Mouse (Mus musculus) testis, postnatal 10 days (tissue): ENCODE measurements around the gene 1110032A03Rik.

Source experiments
- DNase-seq: peaks from one replicate; pipeline ENCODE4 v3.0.0; 2021; ENCODE audit warnings: low spot score

Gene 1110032A03Rik

DNA sequence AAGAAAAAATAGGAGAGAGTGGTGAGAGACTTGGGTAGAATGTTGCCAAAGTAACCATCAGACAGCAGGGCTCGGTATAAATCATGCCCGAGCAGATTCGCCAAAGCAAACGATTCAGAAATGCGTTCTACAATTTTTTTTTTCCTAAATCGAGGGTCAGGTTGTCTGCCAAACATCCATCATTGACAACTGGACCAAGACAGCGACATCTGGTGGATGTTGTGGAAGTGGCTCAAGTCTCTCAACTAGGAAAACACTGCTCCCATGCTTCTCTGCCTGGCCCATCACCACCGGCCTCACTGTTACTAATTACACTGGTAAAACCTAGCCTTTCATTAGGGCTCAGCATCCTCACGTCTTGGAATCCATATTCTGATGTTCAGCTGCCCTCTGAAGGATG, 40.3 kb downstream of the 1110032A03Rik start:
- DNase-seq = peak; percentile 64

GRCm38 (mm10) chr9:50732560-50732959, 42.8 kb downstream of the 1110032A03Rik start:
- DNase-seq = no peak

DNA sequence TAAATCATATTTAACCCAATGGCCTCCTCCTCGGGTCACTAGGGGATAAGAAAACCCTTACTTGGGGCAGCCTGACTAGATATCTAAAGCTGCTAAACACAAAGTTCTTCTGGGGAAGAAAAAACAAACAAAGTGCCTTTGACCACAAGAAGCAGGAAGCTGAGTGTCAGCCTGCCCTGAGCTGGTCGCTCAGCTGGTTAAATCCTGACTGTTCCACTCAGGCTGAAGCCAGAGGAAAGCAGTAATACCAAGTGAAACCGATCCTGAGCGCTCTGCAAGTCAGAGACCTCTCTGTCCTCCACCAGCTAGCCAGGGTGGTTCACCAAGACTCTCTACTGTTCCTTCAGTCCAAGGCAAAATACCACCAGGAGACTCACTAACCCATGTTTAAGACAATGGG, 45.7 kb downstream of the 1110032A03Rik start:
- DNase-seq = no peak

- peak; percentile 83 for DNase-seq
These were observed 47.2 kb downstream of the 1110032A03Rik start for GRCm38 (mm10) chr9:50727925-50728651.

- no peak for DNase-seq
These were observed 48.0 kb downstream of the 1110032A03Rik start for GRCm38 (mm10) chr9:50727171-50727924.

DNA sequence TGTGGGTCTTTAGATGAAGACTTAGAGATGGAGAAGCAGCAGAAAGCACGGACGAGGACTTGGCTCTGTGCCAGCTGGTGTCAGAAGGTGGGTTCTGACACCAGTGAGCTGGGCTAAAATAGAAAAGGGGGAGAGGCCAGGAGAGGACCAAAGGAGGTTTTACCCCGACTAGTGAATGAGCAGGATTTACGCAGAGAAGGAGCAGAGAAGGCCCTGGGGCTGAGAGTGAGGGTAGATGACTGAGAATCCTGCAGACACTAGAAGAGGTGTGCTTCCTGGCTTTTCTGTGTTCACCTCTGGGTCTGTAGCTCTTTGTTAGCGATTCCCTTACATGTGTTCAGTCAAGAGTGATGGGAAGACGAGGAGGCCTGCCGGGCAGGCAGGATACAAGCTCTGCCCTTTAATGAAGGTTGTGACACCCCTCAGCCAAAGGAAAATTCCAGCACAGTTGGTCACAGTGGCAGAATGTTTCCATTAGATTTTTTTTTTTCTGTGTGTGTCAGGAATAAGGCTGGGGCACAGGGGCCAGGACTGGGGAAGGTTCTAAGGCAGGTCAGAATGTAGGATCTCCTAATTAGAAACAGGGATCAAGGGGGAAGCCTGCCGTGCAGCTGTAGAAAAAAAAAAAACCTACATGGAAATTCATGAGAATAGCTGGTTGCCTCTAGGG, 49.3 kb downstream of the 1110032A03Rik start:
- no peak for DNase-seq

- no peak for DNase-seq
These were observed 50.5 kb downstream of the 1110032A03Rik start for GRCm38 (mm10) chr9:50724661-50725330.

DNA sequence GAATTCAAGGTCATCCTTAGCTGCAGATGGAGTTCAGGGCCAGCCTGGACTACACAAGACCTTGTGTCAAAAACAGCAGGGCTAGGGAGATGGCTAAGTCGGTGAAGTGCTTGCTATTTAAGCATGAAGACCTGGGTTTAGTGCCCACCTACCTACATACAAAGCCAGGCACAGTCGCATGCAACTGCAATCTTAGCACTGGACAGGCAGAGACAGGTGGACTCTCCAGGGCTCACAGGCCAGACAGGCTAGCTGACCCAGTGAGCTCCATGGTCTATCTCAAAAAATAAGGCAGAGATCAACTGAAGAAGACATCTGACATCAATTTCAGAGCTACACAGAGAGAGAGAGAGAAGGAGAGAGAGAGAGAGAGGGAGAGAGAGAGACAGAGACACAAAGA, 51.2 kb downstream of the 1110032A03Rik start:
- no peak for DNase-seq

DNA sequence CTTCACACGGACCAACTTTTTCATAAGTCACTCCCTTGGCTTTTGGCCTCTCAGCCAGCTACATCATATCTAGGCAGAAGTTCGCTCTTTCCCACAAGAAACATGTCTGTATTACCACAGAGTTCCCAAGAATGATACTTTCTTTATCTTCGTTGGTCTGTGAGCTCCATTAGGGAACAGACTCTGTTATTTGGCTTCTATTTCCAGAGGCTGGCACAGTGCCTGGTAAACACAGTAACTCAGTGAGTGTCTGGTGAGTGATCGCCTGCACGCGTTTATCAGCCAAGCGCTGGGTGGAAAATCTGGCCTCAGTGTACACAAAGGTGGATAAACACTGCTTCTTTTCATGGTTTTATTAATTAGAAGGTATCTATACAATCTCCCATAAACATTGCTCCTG, 51.9 kb downstream of the 1110032A03Rik start:
- DNase-seq = peak; percentile 90

DNA sequence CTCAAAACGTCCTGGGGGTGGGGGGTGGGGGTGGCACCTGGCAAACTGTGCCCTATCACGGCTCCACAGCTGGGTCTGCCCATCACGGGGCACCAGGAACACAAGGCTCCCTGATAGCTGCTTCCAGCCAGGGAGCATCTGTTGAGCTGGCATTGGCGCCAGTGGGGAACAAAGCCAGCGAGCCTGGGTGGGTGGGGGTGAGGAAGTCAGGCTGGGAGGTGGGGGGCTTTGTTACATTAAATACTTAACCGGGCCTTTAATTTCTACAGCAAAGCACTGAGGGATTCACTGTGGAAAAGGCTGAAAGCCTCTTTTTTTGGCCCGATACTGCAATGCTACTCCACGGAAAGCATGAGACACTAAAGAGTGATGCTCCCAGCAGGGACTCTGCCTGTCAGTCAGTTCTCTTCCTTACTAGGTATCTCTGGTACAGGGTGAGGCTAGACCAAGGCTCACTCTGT, 52.8 kb downstream of the 1110032A03Rik start:
- DNase-seq = no peak

DNA sequence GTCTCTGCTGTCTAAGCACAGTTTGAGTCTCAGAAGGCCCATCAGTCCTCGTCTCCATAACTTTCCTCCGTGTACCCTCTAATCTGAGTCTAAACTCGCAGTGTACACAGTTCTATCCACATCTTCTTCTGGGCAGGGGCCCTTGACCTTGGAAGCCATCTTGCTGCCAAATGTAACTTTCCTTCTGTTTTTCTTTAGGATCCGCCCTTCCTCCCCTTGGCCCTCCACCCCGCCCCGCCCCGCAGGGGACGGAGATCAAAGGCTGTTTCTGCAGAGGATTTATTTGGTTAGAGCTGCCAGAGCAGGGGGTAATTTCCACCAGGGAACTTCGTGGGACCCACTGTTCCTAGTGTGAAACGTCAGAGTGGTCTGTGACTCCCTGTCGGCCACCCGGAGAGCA, 54.3 kb downstream of the 1110032A03Rik start:
- DNase-seq = no peak

DNA sequence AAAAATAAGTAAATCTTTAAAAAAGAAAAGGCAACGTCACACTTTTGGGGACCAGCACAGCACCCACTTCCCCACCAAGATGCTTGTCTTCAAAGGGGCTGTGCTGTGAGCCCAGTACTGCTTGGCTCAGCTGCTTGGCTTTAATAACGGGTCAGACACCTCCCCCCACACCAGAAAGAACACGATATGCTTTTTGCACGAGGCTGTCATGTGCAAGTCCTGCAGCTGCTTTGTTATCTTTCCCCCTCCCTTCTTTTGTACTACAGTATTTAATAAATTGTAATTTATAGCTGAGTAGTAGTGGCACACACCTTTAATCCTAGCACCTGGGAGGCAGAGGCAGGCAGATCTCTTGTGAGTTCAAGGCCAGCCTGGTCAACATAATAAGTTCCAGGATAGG, 56.4 kb downstream of the 1110032A03Rik start:
- DNase-seq = no peak

- DNase-seq = no peak
These were observed 61.1 kb downstream of the 1110032A03Rik start for GRCm38 (mm10) chr9:50714188-50714587.
